Mouse (Mus musculus) lung, adult 2 months (tissue): ENCODE data around the gene Tgoln1.

Experiments
- CTCF ChIP-seq: fragments of 200-500 bp; IDR thresholded peaks from 2 replicates; pipeline ENCODE4 v1.5.1; 2011; ENCODE audit warnings: mild to moderate bottlenecking, low read length, control low read depth; ENCODE audit not compliant: insufficient read depth
- POLR2A ChIP-seq: fragments of 200-500 bp; IDR thresholded peaks from 2 replicates; pipeline ENCODE4 v1.6.1; 2011; ENCODE audit warnings: low read depth, mild to moderate bottlenecking, control low read depth, low read length, borderline replicate concordance; ENCODE audit errors: extremely low read depth

GRCm38 (mm10) chr6:72568736-72569135, 48.1 kb downstream of the Tgoln1 start:
- TF ChIP-seq CTCF (no peak), POLR2A (no peak)
